Mouse (Mus musculus) liver, adult 2 months (tissue): ENCODE results near the gene Als2cr12.

ENCODE experiments used
- CTCF ChIP-seq: fragments of 200-500 bp; IDR thresholded peaks from 2 replicates; pipeline ENCODE4 v1.5.1; 2011; ENCODE audit warnings: low read depth, low read length, control low read depth
- POLR2A ChIP-seq: fragments of 200-500 bp; IDR thresholded peaks from 2 replicates; pipeline ENCODE4 v1.6.1; 2011; ENCODE audit warnings: low read length, control low read depth; ENCODE audit not compliant: insufficient read depth; ENCODE audit errors: extremely low read depth

DNA sequence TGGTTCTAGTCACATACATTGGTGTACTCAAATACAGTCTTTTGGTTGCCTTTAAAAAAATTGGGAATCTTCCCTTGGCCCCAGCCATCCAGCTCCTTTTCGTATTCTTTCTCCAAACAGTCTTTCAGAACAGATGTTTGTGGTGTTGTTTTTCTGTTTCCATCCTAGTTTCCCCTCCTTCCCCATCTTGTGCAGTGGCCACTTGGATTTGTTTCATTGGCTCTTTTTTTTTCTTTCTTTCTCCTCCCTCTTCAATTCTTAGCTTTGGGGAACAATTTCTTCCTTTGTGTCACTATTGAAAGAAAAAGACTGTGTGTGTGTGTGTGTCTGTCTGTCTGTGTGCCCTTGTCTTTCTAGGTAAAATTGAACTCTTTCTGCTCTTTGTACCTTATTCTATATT lies 18.6 kb upstream of the Als2cr12 start:
- TF ChIP-seq CTCF (no peak), POLR2A (no peak)
